Mouse (Mus musculus): Measurements from ENCODE around the gene Fbxo10. TPM values are rescaled to one million over a fixed set of nuclear protein-coding genes. Genes with fewer than 3 reads are reported as not detected.
"Not testable (repeated sequence)": the region's sequence is repeated elsewhere in the genome, so short reads cannot be mapped to it uniquely, and the experiment has no call there.

Gene Fbxo10
- total RNA-seq, 2 experiments from 2014 or later = 17.8 to 18.8 TPM

- no peak for DNase-seq (ENCODE audit: low spot score in 2 of 2)
These were observed 36.4 kb downstream of the Fbxo10 start for GRCm38 (mm10) chr4:45047956-45048355.

- no peak for DNase-seq (ENCODE audit: low spot score in 2 of 2)
These were observed 37.0 kb downstream of the Fbxo10 start for GRCm38 (mm10) chr4:45047286-45047887.

GRCm38 (mm10) chr4:45046679-45047078, 37.7 kb downstream of the Fbxo10 start:
- DNase-seq (ENCODE audit: low spot score in 2 of 2) = no peak

GRCm38 (mm10) chr4:45040795-45041194, 43.6 kb downstream of the Fbxo10 start:
- DNase-seq (ENCODE audit: low spot score in 2 of 2) = no peak

GRCm38 (mm10) chr4:45039546-45039945, 44.9 kb downstream of the Fbxo10 start:
- not testable (repeated sequence) for DNase-seq (ENCODE audit: low spot score in 2 of 2)

- DNase-seq (ENCODE audit: low spot score in 2 of 2) = not testable (repeated sequence)
These were observed 45.5 kb downstream of the Fbxo10 start for GRCm38 (mm10) chr4:45038879-45039278.

GRCm38 (mm10) chr4:45037455-45038410, 46.7 kb downstream of the Fbxo10 start:
- no peak for DNase-seq (ENCODE audit: low spot score in 2 of 2)

GRCm38 (mm10) chr4:45036571-45036970, 47.8 kb downstream of the Fbxo10 start:
- DNase-seq (ENCODE audit: low spot score in 2 of 2) = no peak

GRCm38 (mm10) chr4:45036048-45036447, 48.4 kb downstream of the Fbxo10 start:
- no peak for DNase-seq (ENCODE audit: low spot score in 2 of 2)

- no peak for DNase-seq (ENCODE audit: low spot score in 2 of 2)
These were observed 49.4 kb downstream of the Fbxo10 start for GRCm38 (mm10) chr4:45034693-45035628.

- no peak for DNase-seq (ENCODE audit: low spot score in 2 of 2)
These were observed 51.8 kb downstream of the Fbxo10 start for GRCm38 (mm10) chr4:45032586-45032985.

GRCm38 (mm10) chr4:45026459-45026858, 57.9 kb downstream of the Fbxo10 start:
- no peak for DNase-seq (ENCODE audit: low spot score in 2 of 2)

- no peak for DNase-seq (ENCODE audit: low spot score in 2 of 2)
These were observed 65.4 kb downstream of the Fbxo10 start for GRCm38 (mm10) chr4:45019009-45019408.

GRCm38 (mm10) chr4:45018452-45018980, 65.9 kb downstream of the Fbxo10 start, which contains the start of gene Polr1e:
Gene Polr1e, plus strand, starts transcription at chr4:45018583.
- DNase-seq (ENCODE audit: low spot score in 2 of 2) = peak; percentile 78 to 85

GRCm38 (mm10) chr4:45015615-45016014, 68.8 kb downstream of the Fbxo10 start:
- no peak for DNase-seq (ENCODE audit: low spot score in 2 of 2)

- no peak for DNase-seq (ENCODE audit: low spot score in 2 of 2)
These were observed 70.9 kb downstream of the Fbxo10 start for GRCm38 (mm10) chr4:45013537-45013936.

- DNase-seq (ENCODE audit: low spot score in 2 of 2) = no peak
These were observed 71.4 kb downstream of the Fbxo10 start for GRCm38 (mm10) chr4:45013031-45013431.

- DNase-seq (ENCODE audit: low spot score in 2 of 2) = peak; percentile 87 to 98
These were observed 72.1 kb downstream of the Fbxo10 start, which contains the start of gene Zbtb5 for GRCm38 (mm10) chr4:45012105-45012975. Gene Zbtb5, minus strand, starts transcription at chr4:45012412.

GRCm38 (mm10) chr4:45011581-45012104, 72.8 kb downstream of the Fbxo10 start:
- DNase-seq (ENCODE audit: low spot score in 2 of 2) = peak; percentile 47 to 52
